Mouse (Mus musculus) testis, adult 2 months (tissue): Measurements from ENCODE around the gene Fhl1.

Experiments used
- CTCF ChIP-seq: fragments of 200-500 bp; IDR thresholded peaks from 2 replicates; pipeline ENCODE4 v1.5.1; 2012; ENCODE audit warnings: low read depth, mild to moderate bottlenecking, inconsistent platforms, low read length, moderate library complexity; ENCODE audit not compliant: control insufficient read depth, insufficient read depth, insufficient replicate concordance
- POLR2A ChIP-seq: fragments of 200-500 bp; IDR thresholded peaks from 2 replicates; pipeline ENCODE4 v1.6.1; 2012; ENCODE audit warnings: low read depth, mild to moderate bottlenecking, inconsistent platforms, low read length, moderate library complexity; ENCODE audit not compliant: control insufficient read depth

GRCm38 (mm10) chrX:56821765-56822603, 90.4 kb downstream of the Fhl1 start, which contains the start of gene Map7d3:
- TF ChIP-seq CTCF (no peak), POLR2A (no peak)
